Mouse (Mus musculus) heart, adult 2 months (tissue): ENCODE measurements around the gene Slc39a13.

Experiments used
- CTCF ChIP-seq: fragments of 200-600 bp; IDR thresholded peaks from 2 replicates; pipeline ENCODE4 v1.8.1; 2022; ENCODE audit warnings: antibody characterized with exemption, mild to moderate bottlenecking, moderate library complexity
- EP300 ChIP-seq: fragments of 200-500 bp; IDR thresholded peaks from 2 replicates; pipeline ENCODE4 v1.6.1; 2011; ENCODE audit warnings: low read depth, low read length, control low read depth; ENCODE audit not compliant: insufficient read depth
- POLR2A ChIP-seq: fragments of 200-500 bp; IDR thresholded peaks from 2 replicates; pipeline ENCODE4 v1.6.1; 2011; ENCODE audit warnings: mild to moderate bottlenecking, low read depth, low read length, control low read depth; ENCODE audit not compliant: insufficient read depth

DNA sequence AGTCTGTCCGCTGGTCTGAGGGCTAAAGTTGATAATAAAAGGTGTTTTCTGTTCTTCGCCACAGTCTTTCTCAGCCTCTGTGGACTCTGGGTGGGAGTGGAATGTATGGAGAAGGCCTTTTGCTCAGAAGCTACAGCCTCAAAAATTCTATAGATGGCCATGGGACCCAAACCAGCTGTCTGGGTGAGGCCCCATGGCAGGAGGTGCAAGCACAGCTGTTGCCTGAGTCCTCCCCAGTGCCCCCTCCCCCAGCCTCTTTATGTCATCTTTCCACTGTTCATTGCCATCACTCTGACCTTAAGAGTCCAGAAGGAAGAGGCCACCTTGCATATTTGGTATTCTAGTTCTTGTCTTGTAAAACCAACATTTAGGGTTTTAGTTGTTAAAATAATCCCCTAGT lies 10.8 kb downstream of the Slc39a13 start:
- TF ChIP-seq EP300 (no peak), CTCF (no peak), POLR2A (no peak)
